Mouse (Mus musculus) neural tube, postnatal 0 days (tissue): ENCODE data around the gene Ttc39a. TPM values are rescaled to one million over a fixed set of nuclear protein-coding genes. Genes with fewer than 3 reads are reported as not detected.

ENCODE experiments used
- polyA plus RNA-seq: library from polyadenylated mRNA; unstranded; fragments of >200 nt; fragmentation: Nextera tagmentation; extraction: Ambion mirVana; gene quantifications from 2 replicates; pipeline ENCODE4 v1.2.1, GENCODE M21; 2015

The Ttc39a gene
- 6.5 and 6.8 TPM in 2 replicates for polyA plus RNA-seq

GRCm38 (mm10) chr4:109406486-109407175 lies at the start of gene Ttc39a:
Gene Ttc39a, plus strand, starts transcription at chr4:109406623.

GRCm38 (mm10) chr4:109484621-109485020 lies 78.2 kb downstream of the Ttc39a start, which contains the start of gene Rnf11:
Gene Rnf11, minus strand, starts transcription at chr4:109484728.

Other genes with a start within 250 kb of the Ttc39a start
- 58.5 and 60.9 TPM in 2 replicates for gene Osbpl9, start 204.4 kb upstream of the Ttc39a start, polyA plus RNA-seq
- gene Calr4, start 172.1 kb upstream of the Ttc39a start, polyA plus RNA-seq, result 2.6 and 2.7 TPM in 2 replicates
- gene Eps15, start 126.4 kb upstream of the Ttc39a start, polyA plus RNA-seq, result 49.4 and 53.3 TPM in 2 replicates
- 88.4 and 111 TPM in 2 replicates for gene Rnf11, start 78.1 kb downstream of the Ttc39a start, polyA plus RNA-seq
- gene 4930522H14Rik, start 124.7 kb downstream of the Ttc39a start, polyA plus RNA-seq, result not detected in 2 replicates